Mouse (Mus musculus): Measurements from ENCODE around the gene Tpi1. TPM values are rescaled to one million over a fixed set of nuclear protein-coding genes. Genes with fewer than 3 reads are reported as not detected.
"Not testable (repeated sequence)": the region's sequence is repeated elsewhere in the genome, so short reads cannot be mapped to it uniquely, and the experiment has no call there.

The Tpi1 gene
- polyA plus RNA-seq, 1 experiment: not detected

- TF ChIP-seq CTCF (IDR thresholded peaks at IDR 0.05; ENCODE audit: insufficient read depth, low read depth, low read length) (no peak), POLR2A (IDR thresholded peaks at IDR 0.05; ENCODE audit: insufficient read depth, low read depth, low read length) (no peak)
- Histone ChIP-seq H3K4me3 (ENCODE audit: insufficient read depth, low read depth, low read length) (no peak overlapping the region), H3K27ac (ENCODE audit: insufficient read depth, low read depth, low read length) (no peak overlapping the region), H3K4me1 (ENCODE audit: control insufficient read depth, insufficient read depth, low read length) (no peaks in the 10 kb centered on the region)
- 78% methylated on average over 7 of the region's 7 CpGs for WGBS
These were observed 22.3 kb upstream of the Tpi1 start for GRCm38 (mm10) chr6:124836411-124836810.

GRCm38 (mm10) chr6:124835531-124835930 is 21.4 kb upstream of the Tpi1 start:
- WGBS: 84% methylated on average over 10 of the region's 10 CpGs
- Histone ChIP-seq H3K4me3 (ENCODE audit: insufficient read depth, low read depth, low read length) (no peak overlapping the region), H3K27ac (ENCODE audit: insufficient read depth, low read depth, low read length) (no peak overlapping the region), H3K4me1 (ENCODE audit: control insufficient read depth, insufficient read depth, low read length) (no peaks in the 10 kb centered on the region)
- TF ChIP-seq CTCF (IDR thresholded peaks at IDR 0.05; ENCODE audit: insufficient read depth, low read depth, low read length): no peak
- TF ChIP-seq POLR2A (IDR thresholded peaks at IDR 0.05; ENCODE audit: insufficient read depth, low read depth, low read length): no peak

DNA sequence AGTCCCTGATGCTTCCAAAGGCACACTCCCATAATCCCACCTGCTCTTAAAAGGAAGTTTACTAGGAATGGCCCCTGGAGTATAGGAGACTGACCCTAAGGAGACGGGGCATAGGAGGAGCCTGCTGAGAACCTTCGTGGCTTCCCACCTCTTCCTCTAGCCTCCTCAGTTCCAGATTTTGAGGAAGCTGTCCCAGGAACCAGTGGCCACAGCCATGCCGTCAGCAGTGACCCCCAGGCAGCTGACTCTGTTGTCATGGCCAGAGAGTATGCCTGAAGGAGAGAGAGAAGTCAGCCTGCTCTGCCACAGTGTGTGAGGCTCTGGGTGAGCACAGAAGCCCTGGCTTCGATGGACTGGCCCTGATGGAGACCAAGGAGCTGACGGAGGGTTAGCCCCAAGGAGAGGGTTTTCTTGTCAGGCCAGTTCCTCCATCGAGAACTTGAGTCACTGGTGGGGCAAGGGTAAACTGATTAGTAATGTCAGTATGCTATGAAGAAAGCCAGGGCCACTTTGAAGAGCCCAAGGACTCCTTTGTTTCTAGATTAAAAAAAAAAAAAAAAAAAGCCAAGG is 20.5 kb upstream of the Tpi1 start:
- Histone ChIP-seq H3K4me3 (ENCODE audit: insufficient read depth, low read depth, low read length) (no peak overlapping the region), H3K4me1 (ENCODE audit: control insufficient read depth, insufficient read depth, low read length) (peaks cover 5% of the 10 kb centered on the region), H3K27ac (ENCODE audit: insufficient read depth, low read depth, low read length) (no peak overlapping the region)
- 88% methylated on average over 6 of the region's 6 CpGs for WGBS
- no peak for TF ChIP-seq CTCF (IDR thresholded peaks at IDR 0.05; ENCODE audit: insufficient read depth, low read depth, low read length)
- no peak for TF ChIP-seq POLR2A (IDR thresholded peaks at IDR 0.05; ENCODE audit: insufficient read depth, low read depth, low read length)

GRCm38 (mm10) chr6:124831649-124832048 is 17.6 kb upstream of the Tpi1 start:
- H3K4me3 ChIP-seq (ENCODE audit: insufficient read depth, low read depth, low read length): no peak overlapping the region
- H3K27ac ChIP-seq (ENCODE audit: insufficient read depth, low read depth, low read length): no peak overlapping the region
- WGBS: 86% methylated on average over 8 of the region's 8 CpGs
- peaks cover 11% of the 10 kb centered on the region for H3K4me1 ChIP-seq (ENCODE audit: control insufficient read depth, insufficient read depth, low read length)
- TF ChIP-seq CTCF (IDR thresholded peaks at IDR 0.05; ENCODE audit: insufficient read depth, low read depth, low read length) (no peak), POLR2A (IDR thresholded peaks at IDR 0.05; ENCODE audit: insufficient read depth, low read depth, low read length) (no peak)

- H3K4me1 ChIP-seq (ENCODE audit: control insufficient read depth, insufficient read depth, low read length): peaks cover 11% of the 10 kb centered on the region
- H3K4me3 ChIP-seq (ENCODE audit: insufficient read depth, low read depth, low read length); H3K27ac ChIP-seq (ENCODE audit: insufficient read depth, low read depth, low read length): not testable (repeated sequence)
- 92% methylated on average over 4 of the region's 4 CpGs for WGBS
These were observed 17.1 kb upstream of the Tpi1 start for GRCm38 (mm10) chr6:124831199-124831598.

GRCm38 (mm10) chr6:124829799-124830700 is 16.0 kb upstream of the Tpi1 start:
- Histone ChIP-seq H3K4me1 (ENCODE audit: control insufficient read depth, insufficient read depth, low read length) (peaks cover 11% of the 10 kb centered on the region), H3K4me3 (ENCODE audit: insufficient read depth, low read depth, low read length) (peak overlapping the region; percentile 35), H3K27ac (ENCODE audit: insufficient read depth, low read depth, low read length) (peak overlapping the region; percentile 74)
- TF ChIP-seq CTCF (IDR thresholded peaks at IDR 0.05; ENCODE audit: insufficient read depth, low read depth, low read length): no peak
- 0 out of 2 replicates have a peak, but pooled peaks have one; percentile 21 for TF ChIP-seq POLR2A (IDR thresholded peaks at IDR 0.05; ENCODE audit: insufficient read depth, low read depth, low read length)
- WGBS: under 1% methylated on average over 38 of the region's 38 CpGs

DNA sequence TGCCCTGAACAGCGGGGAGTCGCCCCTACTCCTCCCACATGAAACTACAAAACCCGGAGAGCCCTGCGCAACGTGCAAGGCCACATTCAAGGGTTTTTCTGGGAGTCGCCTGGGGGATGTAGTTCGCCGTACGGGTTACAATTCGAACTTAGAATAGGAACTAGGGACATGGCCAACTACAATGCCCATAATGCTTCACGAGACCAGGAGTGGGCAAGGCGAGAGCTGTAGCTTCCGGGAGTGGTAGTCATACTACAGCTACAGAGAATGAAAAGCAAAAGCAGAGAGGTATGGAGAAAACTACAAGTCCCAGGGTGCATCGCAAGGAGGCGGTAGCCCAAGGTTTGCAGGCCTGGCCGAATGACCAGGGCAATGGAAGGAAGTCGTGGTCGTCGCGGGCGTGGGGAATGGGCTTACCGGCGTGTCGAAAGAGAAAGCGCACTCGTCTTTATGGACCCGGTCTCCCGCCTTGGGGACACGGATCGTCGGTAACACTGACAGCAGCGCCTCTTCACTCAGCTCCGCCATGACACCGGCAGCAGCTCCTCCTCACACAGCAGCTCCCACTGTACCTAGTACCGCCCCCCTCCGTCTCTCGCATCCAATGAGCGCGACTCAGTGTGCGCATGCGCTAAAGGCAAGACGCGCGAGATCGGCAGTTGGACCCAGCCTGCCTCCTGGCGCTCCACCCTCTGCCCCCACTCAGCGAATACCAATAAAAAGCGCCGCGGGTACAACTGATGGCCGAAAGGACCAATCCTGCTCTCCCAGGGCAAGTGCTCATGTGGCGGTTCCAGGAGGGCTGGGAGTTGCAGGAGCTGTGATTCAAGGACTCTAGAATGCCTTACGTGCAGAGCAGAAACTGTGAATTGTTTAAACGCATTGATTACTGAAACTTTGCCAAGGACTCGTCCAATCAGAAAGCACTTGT is 15.0 kb upstream of the Tpi1 start, which contains the start of the genes Usp5 and Cdca3:
TSS of gene Usp5 (minus strand) at position 617 of the 931 bp plus-strand sequence.
TSS of gene Cdca3 (plus strand) at position 680 of the 931 bp plus-strand sequence.
- H3K4me3 ChIP-seq (ENCODE audit: insufficient read depth, low read depth, low read length): peak within 1 kb of the TSS; percentile 68
- TF ChIP-seq CTCF (IDR thresholded peaks at IDR 0.05; ENCODE audit: insufficient read depth, low read depth, low read length): no peak
- TF ChIP-seq POLR2A (IDR thresholded peaks at IDR 0.05; ENCODE audit: insufficient read depth, low read depth, low read length): peak; percentile 65; the same call in 1 of the 2 replicates
- WGBS: under 1% methylated on average over 55 of the region's 55 CpGs

GRCm38 (mm10) chr6:124828101-124828592 is 14.1 kb upstream of the Tpi1 start:
- WGBS: 13% methylated on average over 10 of the region's 10 CpGs
- TF ChIP-seq CTCF (IDR thresholded peaks at IDR 0.05; ENCODE audit: insufficient read depth, low read depth, low read length) (no peak), POLR2A (IDR thresholded peaks at IDR 0.05; ENCODE audit: insufficient read depth, low read depth, low read length) (no peak)
- Histone ChIP-seq H3K27ac (ENCODE audit: insufficient read depth, low read depth, low read length) (0 out of 2 replicates have a peak overlapping the region, but pooled peaks have one; percentile 14), H3K4me1 (ENCODE audit: control insufficient read depth, insufficient read depth, low read length) (peaks cover 11% of the 10 kb centered on the region), H3K4me3 (ENCODE audit: insufficient read depth, low read depth, low read length) (peak overlapping the region; percentile 42)

More for the DNA sequence above, 15.0 kb upstream of the Tpi1 start, which contains the start of the genes Usp5 and Cdca3:
- Histone ChIP-seq H3K27ac (ENCODE audit: insufficient read depth, low read depth, low read length) (peak within 1 kb of the TSS; percentile 82), H3K4me1 (ENCODE audit: control insufficient read depth, insufficient read depth, low read length) (peaks cover 11% of the 10 kb centered on the region)

All from olfactory bulb, adult 2 months (tissue).